Comparison of ENCODE assay signal across 11 mouse cellular contexts in the genomic region with DNA sequence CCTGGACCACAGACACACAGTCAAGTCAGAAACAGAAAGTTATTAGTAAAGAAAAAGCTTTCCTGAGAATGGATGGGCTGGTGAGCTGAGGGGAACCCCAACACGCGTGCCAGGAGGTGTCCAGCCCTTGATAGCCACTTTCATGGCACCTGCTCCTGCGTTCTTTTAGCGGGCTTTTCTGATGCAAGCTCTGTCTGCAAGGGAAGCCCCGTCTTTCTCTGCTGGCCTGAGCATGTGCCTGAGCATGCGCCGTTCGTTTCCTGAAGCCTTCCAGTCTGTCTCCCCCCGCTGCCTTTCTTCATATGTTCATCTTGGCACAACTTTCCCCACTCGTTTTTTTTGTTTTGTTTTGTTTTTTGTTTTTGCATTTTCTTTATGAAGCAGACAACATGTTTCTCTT. TPM values are rescaled to one million over a fixed set of nuclear protein-coding genes. Genes with fewer than 3 reads are reported as not detected.
DNase-seq lines count a peak whose midpoint lies in the region; ATAC-seq and TF ChIP-seq lines count a peak whose summit lies in the region.
"Had no signal": no experiment of that assay in that cellular context is flagged by ENCODE, and none has a peak within 500 bp of the region (broad histone marks: within the 10 kb centered on the region; RNA-seq: fewer than 3 reads in every experiment).

No protein-coding gene starts in this region.

- WGBS in intestine, embryonic 16.5 days: 77% methylated on average over 10 of the region's 10 CpGs
- WGBS in intestine, embryonic 15.5 days: 73% methylated on average over 10 of the region's 10 CpGs
- 80% methylated on average over 10 of the region's 10 CpGs for WGBS in limb, embryonic 10.5 days

- no peak for ATAC-seq in intestine, embryonic 16.5 days
- no peak for ATAC-seq in intestine, embryonic 15.5 days
- ATAC-seq: CD4-positive, CD25-positive, alpha-beta regulatory T cell, adult 4 months had no signal

- no peaks in the 10 kb centered on the region for H3K36me3 ChIP-seq in intestine, embryonic 16.5 days (ENCODE audit: control insufficient read depth, insufficient read depth, low read length)
- H3K36me3 ChIP-seq in intestine, embryonic 15.5 days: no peaks in the 10 kb centered on the region
- H3K36me3 ChIP-seq in limb, embryonic 10.5 days: no peaks in the 10 kb centered on the region
- H3K36me3 ChIP-seq: liver, embryonic 15.5 days had no signal

- peak; percentile 34; the same call in 1 of the 2 replicates for TF ChIP-seq POLR2A in cortical plate, adult 2 months (IDR thresholded peaks at IDR 0.05; ENCODE audit: extremely low read depth, insufficient read depth, low read length)

- TF ChIP-seq CTCF in cortical plate, adult 2 months (IDR thresholded peaks at IDR 0.05; ENCODE audit: extremely low read depth, insufficient read depth, low read length): no peak

- H3K27me3 ChIP-seq in intestine, embryonic 16.5 days (replicated peaks; ENCODE audit: control insufficient read depth, insufficient read depth, low read length): no peaks in the 10 kb centered on the region
- H3K27me3 ChIP-seq in intestine, embryonic 15.5 days (replicated peaks): no peaks in the 10 kb centered on the region
- no peaks in the 10 kb centered on the region for H3K27me3 ChIP-seq in limb, embryonic 10.5 days (ENCODE audit: low read depth, poor library complexity, severe bottlenecking)

- H3K9ac ChIP-seq in intestine, embryonic 16.5 days (ENCODE audit: low read depth, low read length): 0 out of 2 replicates have a peak overlapping the region, but pooled peaks have one; percentile 18
- H3K9ac ChIP-seq in intestine, embryonic 15.5 days: no peak overlapping the region
- H3K9ac ChIP-seq: hindbrain, embryonic 14.5 days; liver, embryonic 15.5 days had no signal

- no peaks in the 10 kb centered on the region for H3K9me3 ChIP-seq in intestine, embryonic 16.5 days (ENCODE audit: control insufficient read depth, low read length)
- no peaks in the 10 kb centered on the region for H3K9me3 ChIP-seq in intestine, embryonic 15.5 days
- H3K9me3 ChIP-seq in limb, embryonic 10.5 days (replicated peaks): no peaks in the 10 kb centered on the region
- H3K9me3 ChIP-seq: liver, embryonic 15.5 days had no signal

- H3K4me1 ChIP-seq in intestine, embryonic 16.5 days (ENCODE audit: control insufficient read depth, insufficient read depth, low read length): peaks cover 15% of the 10 kb centered on the region
- peaks cover 9% of the 10 kb centered on the region for H3K4me1 ChIP-seq in intestine, embryonic 15.5 days (replicated peaks)
- H3K4me1 ChIP-seq in cortical plate, adult 2 months (ENCODE audit: control insufficient read depth, insufficient read depth, low read length): peaks cover 6% of the 10 kb centered on the region
- H3K4me1 ChIP-seq in limb, embryonic 10.5 days: peaks cover 17% of the 10 kb centered on the region

- no peak overlapping the region for H3K4me3 ChIP-seq in intestine, embryonic 16.5 days (ENCODE audit: low read length)
- H3K4me3 ChIP-seq in intestine, embryonic 15.5 days (replicated peaks): no peak overlapping the region
- H3K4me3 ChIP-seq in cortical plate, adult 2 months (ENCODE audit: insufficient read depth, low read length): peak overlapping the region; percentile 24; the same call in 1 of the 2 replicates
- H3K4me3 ChIP-seq in limb, embryonic 10.5 days: no peak overlapping the region
- H3K4me3 ChIP-seq: liver, embryonic 15.5 days had no signal

- H3K27ac ChIP-seq in intestine, embryonic 16.5 days (ENCODE audit: low read length): no peak overlapping the region
- no peak overlapping the region for H3K27ac ChIP-seq in intestine, embryonic 15.5 days
- no peak overlapping the region for H3K27ac ChIP-seq in cortical plate, adult 2 months (ENCODE audit: insufficient read depth, low read length)
- H3K27ac ChIP-seq in limb, embryonic 10.5 days: no peak overlapping the region
- H3K27ac ChIP-seq: hindbrain, embryonic 14.5 days; liver, embryonic 15.5 days had no signal

- no peak overlapping the region for H3K4me2 ChIP-seq in intestine, embryonic 16.5 days (ENCODE audit: low read depth, low read length)
- no peak overlapping the region for H3K4me2 ChIP-seq in intestine, embryonic 15.5 days (replicated peaks)
- H3K4me2 ChIP-seq: heart, embryonic 11.5 days; hindbrain, embryonic 14.5 days; liver, embryonic 15.5 days had no signal

- DNase-seq in right cerebral cortex, postnatal 14 days: peak; percentile 38
- DNase-seq in right cerebral cortex, adult 2 months (ENCODE audit: low spot score in 2 of 2): no peak
- no peak for DNase-seq in ovary, postnatal 36 days (ENCODE audit: low spot score)
- no peak for DNase-seq in limb, embryonic 10.5 days (ENCODE audit: low spot score)

RNA-seq across cellular contexts. Expression of a gene that starts 9.7 kb away (rescaled TPM):
- 0.43 and 1.0 TPM in 2 replicates for polyA plus RNA-seq in intestine, embryonic 16.5 days (2015; fragmentation: Nextera tagmentation; extraction: Ambion mirVana)
- 1.3 and 2.2 TPM in 2 replicates for polyA plus RNA-seq in intestine, embryonic 15.5 days (2015; fragmentation: Nextera tagmentation; extraction: Ambion mirVana)
- polyA plus RNA-seq in cortical plate, adult 2 months (2012; rRNA removed): 2.9 and 3.4 TPM in 2 replicates
- polyA plus RNA-seq in limb, embryonic 10.5 days (2016; fragmentation: Nextera tagmentation; extraction: Ambion mirVana): 0.60 and 1.3 TPM in 2 replicates
- polyA plus RNA-seq: CD4-positive, CD25-positive, alpha-beta regulatory T cell, adult 4 months had no signal

RNA-seq across cellular contexts. Expression of a gene that starts 10.5 kb away (rescaled TPM):
- 1.3 and 1.6 TPM in 2 replicates for polyA plus RNA-seq in intestine, embryonic 16.5 days (2015; fragmentation: Nextera tagmentation; extraction: Ambion mirVana)
- 2.6 TPM in 2 replicates for polyA plus RNA-seq in intestine, embryonic 15.5 days (2015; fragmentation: Nextera tagmentation; extraction: Ambion mirVana)
- 49.2 and 49.9 TPM in 2 replicates for polyA plus RNA-seq in cortical plate, adult 2 months (2012; rRNA removed)
- 1.1 and 1.7 TPM in 2 replicates for polyA plus RNA-seq in limb, embryonic 10.5 days (2016; fragmentation: Nextera tagmentation; extraction: Ambion mirVana)

Comparison
In these comparisons a context has a peak if more than half of its experiments do, and no peak if none do; other contexts are left out.
1. RNA of a gene that starts 10.5 kb away (polyA plus RNA-seq): 49.2 to 49.9 TPM in cortical plate, adult 2 months; 2.6 TPM in intestine, embryonic 15.5 days, 1.1 to 1.7 TPM in limb, embryonic 10.5 days and 1.3 to 1.6 TPM in intestine, embryonic 16.5 days; every median in the first group is over 10 times any median in the second.